Mouse (Mus musculus) midbrain, postnatal 0 days (tissue): Measurements from ENCODE around the gene Grk3. TPM values are rescaled to one million over a fixed set of nuclear protein-coding genes. Genes with fewer than 3 reads are reported as not detected.
A peak's percentile ranks its signal among the peaks of the same experiment; 100 is the strongest.

ENCODE experiments used
- ATAC-seq: fragments of 200-750 bp; cut with Nextera tagmentation; 2 replicates; pipeline ENCODE4 v1.8.0; 2017; ENCODE audit warnings: moderate number of reproducible peaks, mild to moderate bottlenecking, moderate TSS enrichment, moderate library complexity; ENCODE audit not compliant: low FRiP score
- DNase-seq: peaks from one replicate; pipeline ENCODE4 v3.0.0-alpha.2; 2015; ENCODE audit warnings: low spot score
- H3K27ac ChIP-seq: fragments of 300-500 bp; sonication (generic); 2 replicates; pipeline ENCODE4 v1.5.1; 2014; ENCODE audit warnings: low read depth, mild to moderate bottlenecking, low read length, mixed read lengths
- H3K27me3 ChIP-seq: fragments of 300-500 bp; sonication (generic); 2 replicates; pipeline ENCODE4 v1.6.1; 2014; ENCODE audit warnings: low read length, control low read depth, mixed read lengths; ENCODE audit not compliant: insufficient read depth
- H3K36me3 ChIP-seq: fragments of 300-500 bp; sonication (generic); 2 replicates; pipeline ENCODE4 v1.6.1; 2014; ENCODE audit warnings: low read length, control low read depth, mixed read lengths; ENCODE audit not compliant: insufficient read depth
- H3K4me1 ChIP-seq: fragments of 300-500 bp; sonication (generic); 2 replicates; pipeline ENCODE4 v1.6.1; 2014; ENCODE audit warnings: mild to moderate bottlenecking, control low read depth, antibody characterized with exemption, low read length, mixed read lengths; ENCODE audit not compliant: insufficient read depth
- H3K4me2 ChIP-seq: fragments of 300-500 bp; sonication (generic); 2 replicates; pipeline ENCODE4 v1.6.1; 2014; ENCODE audit warnings: low read depth, mild to moderate bottlenecking, low read length, mixed read lengths; ENCODE audit not compliant: poor library complexity, severe bottlenecking
- H3K4me3 ChIP-seq: fragments of 300-500 bp; sonication (generic); 2 replicates; pipeline ENCODE4 v1.5.1; 2014; ENCODE audit warnings: low read depth, mild to moderate bottlenecking, low read length, moderate library complexity
- H3K9ac ChIP-seq: fragments of 300-500 bp; sonication (generic); replicated peaks from 2 replicates; pipeline ENCODE4 v1.6.1; 2014; ENCODE audit warnings: mild to moderate bottlenecking, low read length, moderate library complexity, mixed read lengths; ENCODE audit not compliant: poor library complexity, severe bottlenecking
- H3K9me3 ChIP-seq: fragments of 300-500 bp; sonication (generic); 2 replicates; pipeline ENCODE4 v1.6.1; 2016; ENCODE audit warnings: low read length, control low read depth
- CTCF ChIP-seq: IDR thresholded peaks from 2 replicates; pipeline ENCODE4 v1.5.1; 2016; ENCODE audit warnings: antibody characterized with exemption, mild to moderate bottlenecking
- WGBS: fragments of 180-500 bp; shearing (Covaris S2); extraction: QIAGEN DNeasy Blood & Tissue Kit; methylation state at CpG from one replicate; pipeline ENCODE4 v1.1.7; 2014; 5-methylcytosine and 5-hydroxymethylcytosine counted together
- polyA plus RNA-seq: library from polyadenylated mRNA; unstranded; fragments of >200 nt; fragmentation: Nextera tagmentation; extraction: Ambion mirVana; gene quantifications from 2 replicates; pipeline ENCODE4 v1.2.1, GENCODE M21; 2015
- total RNA-seq: library from RNA; depleted of rRNA; stranded (reverse); fragments of >200 nt; gene quantifications from 2 replicates; pipeline ENCODE4 v1.2.3, GENCODE M21; 2014

Grk3 gene
- total and polyA plus RNA-seq, 2 experiments from 2014 or later: 21.1 to 48.4 TPM

- Histone ChIP-seq H3K4me2 (no peak overlapping the region), H3K9ac (no peak overlapping the region), H3K36me3 (0 out of 2 replicates have a peak, but pooled peaks cover 3% of the 10 kb centered on the region), H3K4me1 (no peaks in the 10 kb centered on the region), H3K27ac (no peak overlapping the region), H3K9me3 (no peaks in the 10 kb centered on the region), H3K4me3 (no peak overlapping the region), H3K27me3 (no peaks in the 10 kb centered on the region)
- TF ChIP-seq CTCF: no peak
- DNase-seq (no peak), ATAC-seq (no peak)
- WGBS: 79% methylated on average over 7 of the region's 7 CpGs
Measured at GRCm38 (mm10) chr5:112979710-112980109, 35.9 kb downstream of the Grk3 start.

DNA sequence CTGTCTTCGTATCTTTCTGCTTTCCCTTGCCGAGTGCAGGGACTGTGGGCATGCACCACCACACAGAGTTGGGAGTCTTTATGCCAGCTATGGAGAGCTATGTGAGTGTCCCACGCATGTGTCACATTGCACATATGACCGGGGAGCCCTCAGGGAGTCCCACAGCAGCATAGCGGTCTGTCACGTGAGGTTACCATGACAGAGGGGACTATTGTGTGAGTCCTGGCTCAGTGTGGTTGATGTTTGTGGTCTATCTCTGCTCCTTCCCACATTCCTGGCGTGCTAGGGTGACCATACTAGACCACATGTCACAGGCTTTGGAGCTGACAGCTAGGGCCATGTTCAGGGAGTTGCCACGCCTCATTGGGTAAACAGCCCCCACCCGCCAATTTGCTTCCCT is 36.4 kb downstream of the Grk3 start:
- Histone ChIP-seq H3K4me3 (no peak overlapping the region), H3K36me3 (0 out of 2 replicates have a peak, but pooled peaks cover 3% of the 10 kb centered on the region), H3K27ac (no peak overlapping the region), H3K4me1 (no peaks in the 10 kb centered on the region), H3K27me3 (no peaks in the 10 kb centered on the region), H3K9ac (no peak overlapping the region), H3K4me2 (no peak overlapping the region), H3K9me3 (no peaks in the 10 kb centered on the region)
- DNase-seq (no peak), ATAC-seq (no peak)
- no peak for TF ChIP-seq CTCF
- WGBS: 92% methylated on average over 9 of the region's 9 CpGs

- H3K4me1 ChIP-seq: no peaks in the 10 kb centered on the region
- H3K4me3 ChIP-seq: no peak overlapping the region
- no peaks in the 10 kb centered on the region for H3K27me3 ChIP-seq
- 73% methylated on average over 5 of the region's 5 CpGs for WGBS
- peak; percentile 64 for DNase-seq
- H3K27ac ChIP-seq: no peak overlapping the region
- no peak for ATAC-seq
- H3K36me3 ChIP-seq: no peaks in the 10 kb centered on the region
- no peak for TF ChIP-seq CTCF
- H3K9me3 ChIP-seq: no peaks in the 10 kb centered on the region
- H3K4me2 ChIP-seq: no peak overlapping the region
- no peak overlapping the region for H3K9ac ChIP-seq
Measured at GRCm38 (mm10) chr5:112977089-112977488, 38.5 kb downstream of the Grk3 start.

DNA sequence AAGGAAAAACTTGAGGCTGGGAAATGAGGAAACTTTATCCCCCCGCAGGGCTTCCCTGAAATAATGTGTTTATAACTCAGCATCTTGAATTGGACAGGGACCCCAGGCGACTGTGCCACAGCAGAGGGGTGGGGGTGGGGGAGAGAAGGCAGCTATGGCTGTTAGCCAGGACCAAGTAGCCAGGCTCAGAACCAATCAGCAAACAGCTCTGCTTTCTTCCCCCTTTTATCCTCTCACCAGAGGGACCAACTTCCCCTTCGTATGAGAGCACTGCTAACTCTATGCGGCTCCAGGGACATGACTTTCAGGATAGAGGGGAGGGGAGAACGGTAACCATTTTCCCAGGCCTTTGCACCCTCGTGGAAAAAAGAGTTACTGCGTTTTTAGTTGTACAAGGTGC is 42.0 kb downstream of the Grk3 start:
- ATAC-seq: no peak
- no peak overlapping the region for H3K4me2 ChIP-seq
- no peak overlapping the region for H3K9ac ChIP-seq
- no peak for TF ChIP-seq CTCF
- H3K36me3 ChIP-seq: no peaks in the 10 kb centered on the region
- H3K4me3 ChIP-seq: no peak overlapping the region
- WGBS: 40% methylated on average over 7 of the region's 7 CpGs
- peak; percentile 50 for DNase-seq
- no peaks in the 10 kb centered on the region for H3K27me3 ChIP-seq
- H3K4me1 ChIP-seq: no peaks in the 10 kb centered on the region
- H3K27ac ChIP-seq: no peak overlapping the region
- no peaks in the 10 kb centered on the region for H3K9me3 ChIP-seq

DNA sequence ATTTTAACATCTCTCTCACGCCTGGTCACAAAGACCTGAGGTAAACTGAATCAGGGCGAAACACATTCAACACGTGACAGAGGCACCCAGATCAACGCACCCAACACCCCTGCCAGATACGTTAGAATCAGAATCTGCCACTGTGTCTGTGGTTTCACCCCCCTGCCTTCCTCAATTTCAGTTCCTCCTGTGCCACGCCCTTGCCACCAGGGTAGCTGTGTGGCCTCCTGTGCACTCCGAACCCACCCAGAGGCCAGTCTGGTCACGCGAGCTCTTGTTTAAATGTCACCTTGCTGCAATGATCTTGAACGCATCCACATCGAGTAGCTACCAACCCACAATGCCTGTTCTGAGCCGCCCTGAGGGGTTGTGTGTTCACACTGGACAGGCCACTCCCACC is 43.3 kb downstream of the Grk3 start:
- TF ChIP-seq CTCF: no peak
- H3K9ac ChIP-seq: no peak overlapping the region
- no peaks in the 10 kb centered on the region for H3K36me3 ChIP-seq
- 87% methylated on average over 12 of the region's 12 CpGs for WGBS
- H3K9me3 ChIP-seq: no peaks in the 10 kb centered on the region
- ATAC-seq: no peak
- no peak overlapping the region for H3K27ac ChIP-seq
- H3K27me3 ChIP-seq: no peaks in the 10 kb centered on the region
- no peaks in the 10 kb centered on the region for H3K4me1 ChIP-seq
- no peak for DNase-seq
- no peak overlapping the region for H3K4me2 ChIP-seq
- H3K4me3 ChIP-seq: no peak overlapping the region

GRCm38 (mm10) chr5:112963495-112963894 is 52.1 kb downstream of the Grk3 start:
- Histone ChIP-seq H3K4me3 (no peak overlapping the region), H3K36me3 (no peaks in the 10 kb centered on the region), H3K4me2 (no peak overlapping the region), H3K27me3 (no peaks in the 10 kb centered on the region), H3K9ac (no peak overlapping the region), H3K4me1 (no peaks in the 10 kb centered on the region), H3K9me3 (no peaks in the 10 kb centered on the region), H3K27ac (no peak overlapping the region)
- 50% methylated on average over 4 of the region's 4 CpGs for WGBS
- no peak for TF ChIP-seq CTCF
- no peak for ATAC-seq
- no peak for DNase-seq

GRCm38 (mm10) chr5:112962166-112962565 is 53.4 kb downstream of the Grk3 start:
- H3K4me1 ChIP-seq: no peaks in the 10 kb centered on the region
- no peaks in the 10 kb centered on the region for H3K27me3 ChIP-seq
- no peak overlapping the region for H3K27ac ChIP-seq
- no peak overlapping the region for H3K9ac ChIP-seq
- H3K4me2 ChIP-seq: no peak overlapping the region
- TF ChIP-seq CTCF: no peak
- H3K4me3 ChIP-seq: no peak overlapping the region
- H3K9me3 ChIP-seq: no peaks in the 10 kb centered on the region
- 83% methylated on average over 6 of the region's 6 CpGs for WGBS
- no peaks in the 10 kb centered on the region for H3K36me3 ChIP-seq
- DNase-seq (no peak), ATAC-seq (no peak)
